Mouse (Mus musculus) forebrain, embryonic 11.5 days (tissue): ENCODE measurements around the gene Dync1h1. TPM values are rescaled to one million over a fixed set of nuclear protein-coding genes. Genes with fewer than 3 reads are reported as not detected.

Experiments used
- ATAC-seq: fragments of 200-750 bp; cut with Nextera tagmentation; replicated peaks from 2 replicates; pipeline ENCODE4 v1.8.0; 2017; ENCODE audit warnings: moderate TSS enrichment; ENCODE audit not compliant: low FRiP score
- DNase-seq: peaks from one replicate; pipeline ENCODE4 v3.0.0-alpha.2; 2017; ENCODE audit warnings: low spot score
- H3K27ac ChIP-seq: fragments of 300-500 bp; sonication (generic); 2 replicates; pipeline ENCODE4 v1.5.1; 2014; ENCODE audit warnings: low read depth, low read length
- H3K27me3 ChIP-seq: fragments of 300-500 bp; sonication (generic); 2 replicates; pipeline ENCODE4 v1.6.1; 2014; ENCODE audit warnings: mild to moderate bottlenecking, low read length, mixed read lengths; ENCODE audit not compliant: control insufficient read depth, insufficient read depth
- H3K36me3 ChIP-seq: fragments of 300-500 bp; sonication (generic); 2 replicates; pipeline ENCODE4 v1.6.1; 2014; ENCODE audit warnings: mild to moderate bottlenecking, low read length, moderate library complexity, mixed read lengths; ENCODE audit not compliant: control insufficient read depth, insufficient read depth
- H3K4me1 ChIP-seq: fragments of 300-500 bp; sonication (generic); replicated peaks from 2 replicates; pipeline ENCODE4 v1.6.1; 2014; ENCODE audit warnings: low read length, mixed read lengths; ENCODE audit not compliant: control insufficient read depth, insufficient read depth
- H3K4me2 ChIP-seq: fragments of 300-500 bp; sonication (generic); 2 replicates; pipeline ENCODE4 v1.6.1; 2014; ENCODE audit warnings: low read depth, mild to moderate bottlenecking, low read length, moderate library complexity, mixed read lengths; ENCODE audit not compliant: severe bottlenecking
- H3K4me3 ChIP-seq: fragments of 300-500 bp; sonication (generic); 2 replicates; pipeline ENCODE4 v1.5.1; 2014; ENCODE audit warnings: low read depth, low read length
- H3K9ac ChIP-seq: fragments of 300-500 bp; sonication (generic); 2 replicates; pipeline ENCODE4 v1.6.1; 2014; ENCODE audit warnings: low read length
- H3K9me3 ChIP-seq: fragments of 300-500 bp; sonication (generic); 2 replicates; pipeline ENCODE4 v1.6.1; 2016; ENCODE audit warnings: low read length, mixed read lengths; ENCODE audit not compliant: control insufficient read depth
- WGBS: fragments of 180-500 bp; shearing (Covaris S2); extraction: QIAGEN DNeasy Blood & Tissue Kit; methylation state at CpG from one replicate; pipeline ENCODE4 v1.1.7; 2014; 5-methylcytosine and 5-hydroxymethylcytosine counted together
- polyA plus RNA-seq: library from polyadenylated mRNA; unstranded; fragments of >200 nt; fragmentation: Nextera tagmentation; extraction: Ambion mirVana; gene quantifications from 2 replicates; pipeline ENCODE4 v1.2.1, GENCODE M21; 2014

The Dync1h1 gene
- polyA plus RNA-seq, 1 experiment from 2014 or later, result 90.8 TPM

DNA sequence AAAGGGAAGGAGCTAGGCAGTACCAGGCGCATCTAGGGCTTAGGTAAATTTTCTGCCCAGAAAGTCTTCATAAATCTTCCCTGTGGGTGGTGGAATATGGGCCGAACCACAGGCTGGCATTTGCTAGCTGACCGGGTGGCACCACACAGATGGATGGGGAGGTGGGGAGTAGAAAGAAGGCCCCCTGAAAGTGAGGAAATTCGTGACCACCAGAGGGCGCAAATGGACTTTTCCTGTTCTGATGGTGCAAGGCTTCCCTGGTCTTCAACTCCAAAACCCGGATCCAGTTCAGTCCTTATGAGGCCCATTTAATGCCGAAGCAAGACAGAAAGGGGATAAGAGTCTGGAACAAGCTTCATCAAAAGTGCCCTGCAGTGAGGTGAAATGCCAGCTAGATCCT, 2.7 kb upstream of the Dync1h1 start:
- H3K36me3 ChIP-seq, result no peaks in the 10 kb centered on the region
- no peak overlapping the region for H3K4me2 ChIP-seq
- DNase-seq (peak; percentile 87), ATAC-seq (no peak)
- H3K9me3 ChIP-seq, result no peaks in the 10 kb centered on the region
- peaks cover 2% of the 10 kb centered on the region; the same call in 1 of the 2 replicates for H3K27me3 ChIP-seq
- no peaks in the 10 kb centered on the region; the same call in 1 of the 2 replicates for H3K4me1 ChIP-seq
- 10% methylated on average over 7 of the region's 7 CpGs for WGBS
- H3K27ac ChIP-seq, result no peak overlapping the region
- H3K9ac ChIP-seq, result no peak overlapping the region; the same call in 1 of the 2 replicates
- H3K4me3 ChIP-seq, result no peak overlapping the region

DNA sequence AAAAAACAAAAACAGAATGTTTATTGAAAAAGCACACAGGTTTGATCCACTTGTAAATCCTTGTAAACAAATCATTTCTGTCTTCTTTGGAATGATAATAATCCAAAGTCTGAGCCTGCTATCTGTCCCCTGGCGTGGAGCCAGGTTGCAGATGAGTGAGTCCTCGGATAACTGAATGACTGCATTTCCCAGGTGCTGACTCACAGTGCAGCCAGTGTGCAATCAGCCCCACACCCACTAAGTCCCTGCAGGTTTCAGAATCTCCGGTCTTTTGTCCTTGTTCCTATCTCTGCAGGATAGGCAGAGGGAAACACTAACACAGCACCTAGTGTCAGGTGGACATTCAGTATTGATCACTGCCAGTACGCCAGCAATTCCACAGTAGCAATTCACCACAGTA, 1.5 kb upstream of the Dync1h1 start:
- no peak for DNase-seq
- ATAC-seq, result no peak
- 76% methylated on average over 4 of the region's 4 CpGs for WGBS
- no peak overlapping the region for H3K4me2 ChIP-seq
- H3K27ac ChIP-seq, result no peak overlapping the region
- no peaks in the 10 kb centered on the region for H3K9me3 ChIP-seq
- H3K27me3 ChIP-seq, result peaks cover 2% of the 10 kb centered on the region; the same call in 1 of the 2 replicates
- H3K36me3 ChIP-seq, result no peaks in the 10 kb centered on the region
- no peak overlapping the region for H3K9ac ChIP-seq
- no peaks in the 10 kb centered on the region; the same call in 1 of the 2 replicates for H3K4me1 ChIP-seq
- H3K4me3 ChIP-seq, result no peak overlapping the region

DNA sequence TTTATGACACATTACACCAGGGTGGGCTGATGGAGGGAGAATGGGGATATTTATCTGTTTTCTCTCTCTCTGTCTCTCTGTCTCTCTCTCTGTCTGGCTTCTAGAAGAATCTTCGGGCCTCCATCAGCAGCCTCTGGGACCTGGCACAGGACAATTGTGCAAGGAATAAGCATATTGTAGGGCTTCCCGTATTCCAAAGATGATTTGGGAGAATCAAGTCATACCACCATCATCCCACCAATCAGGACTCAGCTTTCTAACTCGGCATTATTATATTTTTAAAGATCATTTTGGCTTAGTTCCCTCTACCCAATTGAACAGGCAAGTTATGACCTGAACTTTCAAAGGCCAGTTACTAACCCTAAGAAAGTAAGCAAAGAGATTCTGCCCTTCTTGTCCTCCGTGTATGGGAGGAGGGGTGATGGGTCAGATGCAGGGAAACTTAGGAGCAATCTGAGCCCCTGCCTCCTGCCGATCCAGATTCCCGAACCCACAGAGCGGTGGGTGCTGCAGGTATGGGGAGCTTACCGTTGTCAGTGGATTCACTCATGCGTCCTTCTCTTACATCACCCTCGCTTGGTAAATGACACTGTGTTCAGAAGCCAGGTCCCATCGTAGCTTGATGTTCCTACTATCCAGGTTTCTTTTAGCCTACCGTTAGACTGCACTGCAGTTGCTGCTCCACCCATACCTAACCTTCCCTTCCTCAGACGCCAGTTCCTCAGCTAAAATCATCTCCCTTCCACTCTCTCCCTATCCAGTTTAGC, 844 bp upstream of the Dync1h1 start:
- Histone ChIP-seq H3K4me1 (no peaks in the 10 kb centered on the region; the same call in 1 of the 2 replicates), H3K4me3 (peak overlapping the region; percentile 97), H3K9me3 (no peaks in the 10 kb centered on the region), H3K27me3 (peaks cover 2% of the 10 kb centered on the region; the same call in 1 of the 2 replicates), H3K27ac (no peak overlapping the region), H3K9ac (peak overlapping the region; percentile 35; the same call in 1 of the 2 replicates), H3K36me3 (no peaks in the 10 kb centered on the region), H3K4me2 (peak overlapping the region; percentile 76)
- 60% methylated on average over 13 of the region's 13 CpGs for WGBS
- ATAC-seq (no peak), DNase-seq (no peak)

DNA sequence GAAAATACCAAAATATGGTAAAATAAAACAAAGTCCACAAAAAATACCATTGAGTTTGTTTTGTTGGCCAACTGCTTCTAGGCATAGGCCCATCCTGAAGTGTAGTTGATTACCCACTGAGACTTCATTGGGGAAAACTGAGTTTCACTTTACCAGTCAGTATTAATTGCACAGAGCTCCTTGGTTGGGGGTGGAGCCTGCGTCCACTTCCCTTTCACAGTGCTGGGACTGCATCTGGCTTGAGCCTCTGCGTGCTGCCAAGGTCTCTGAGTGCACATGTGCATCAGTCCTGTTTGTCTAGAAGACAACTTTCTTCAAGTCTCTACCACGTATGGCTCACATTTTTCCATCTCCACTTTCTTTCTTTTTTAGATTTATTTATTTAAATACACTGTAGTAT, 4.9 kb downstream of the Dync1h1 start:
- DNase-seq, result no peak
- Histone ChIP-seq H3K9ac (no peak overlapping the region), H3K27me3 (no peaks in the 10 kb centered on the region), H3K4me2 (no peak overlapping the region), H3K4me1 (no peaks in the 10 kb centered on the region; the same call in 1 of the 2 replicates), H3K9me3 (no peaks in the 10 kb centered on the region), H3K27ac (no peak overlapping the region), H3K4me3 (no peak overlapping the region), H3K36me3 (no peaks in the 10 kb centered on the region)
- ATAC-seq, result no peak
- WGBS, result 92% methylated on average over 3 of the region's 3 CpGs

DNA sequence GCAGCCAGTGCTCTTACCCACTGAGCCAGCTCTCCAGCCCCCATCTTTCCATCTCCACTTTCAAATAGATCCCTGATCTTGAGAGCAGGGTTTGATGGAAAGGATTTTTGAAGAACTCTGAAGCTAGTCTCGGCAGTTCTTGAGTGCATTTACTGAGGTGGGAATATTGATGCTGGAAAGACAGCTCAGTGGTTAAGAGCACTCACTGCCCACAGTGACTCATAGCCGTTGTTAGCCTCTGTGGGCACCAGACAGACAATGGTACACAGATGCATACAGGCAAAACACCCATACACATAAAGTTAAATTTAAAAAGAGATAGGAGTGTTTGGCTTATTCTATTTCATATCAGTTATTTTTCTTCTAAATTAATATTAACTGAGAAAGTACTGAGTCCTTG, 5.4 kb downstream of the Dync1h1 start:
- H3K4me1 ChIP-seq, result no peaks in the 10 kb centered on the region; the same call in 1 of the 2 replicates
- no peak overlapping the region for H3K27ac ChIP-seq
- DNase-seq (no peak), ATAC-seq (no peak)
- H3K36me3 ChIP-seq, result no peaks in the 10 kb centered on the region
- H3K4me2 ChIP-seq, result no peak overlapping the region
- no peak overlapping the region for H3K4me3 ChIP-seq
- H3K27me3 ChIP-seq, result no peaks in the 10 kb centered on the region
- 95% methylated on average over 2 of the region's 2 CpGs for WGBS
- H3K9me3 ChIP-seq, result no peaks in the 10 kb centered on the region
- H3K9ac ChIP-seq, result no peak overlapping the region

DNA sequence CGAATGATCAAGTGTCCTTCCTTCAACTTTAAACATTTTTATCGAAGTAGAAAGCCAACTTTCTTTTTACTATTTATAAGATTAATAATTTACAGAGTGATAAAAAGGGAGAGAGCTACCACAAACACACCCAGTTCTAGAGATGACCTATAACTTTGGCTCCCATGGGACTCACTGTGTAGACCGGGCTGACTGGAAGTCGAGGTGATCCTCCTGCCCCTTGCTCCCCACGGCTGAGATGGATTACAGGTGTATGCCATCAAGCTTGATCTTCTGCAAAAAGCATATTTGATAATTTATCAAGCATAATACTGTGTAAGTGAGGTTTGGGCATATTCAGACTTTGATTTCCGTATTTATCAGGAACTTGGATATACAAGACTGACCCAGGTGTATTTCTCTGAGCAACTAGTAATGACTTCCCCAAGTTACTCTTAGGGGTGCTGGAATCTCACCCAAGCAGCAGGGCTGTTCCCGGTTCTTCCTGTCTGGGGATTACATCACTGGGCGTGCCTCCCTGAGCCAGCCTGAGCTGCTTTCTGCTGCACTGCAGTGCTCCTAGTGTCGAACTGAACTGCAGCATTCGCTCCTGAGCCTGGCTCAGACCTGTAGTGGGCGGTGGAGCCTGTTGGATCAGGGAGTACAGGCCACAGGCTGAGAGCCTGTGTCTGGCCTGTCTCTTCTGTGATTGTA, 7.4 kb downstream of the Dync1h1 start:
- Histone ChIP-seq H3K4me3 (no peak overlapping the region), H3K36me3 (no peaks in the 10 kb centered on the region; the same call in 1 of the 2 replicates), H3K4me1 (no peaks in the 10 kb centered on the region; the same call in 1 of the 2 replicates), H3K27me3 (no peaks in the 10 kb centered on the region), H3K9me3 (no peaks in the 10 kb centered on the region), H3K9ac (no peak overlapping the region), H3K4me2 (no peak overlapping the region), H3K27ac (no peak overlapping the region)
- no peak for DNase-seq
- WGBS, result 81% methylated on average over 11 of the region's 11 CpGs
- ATAC-seq, result no peak

DNA sequence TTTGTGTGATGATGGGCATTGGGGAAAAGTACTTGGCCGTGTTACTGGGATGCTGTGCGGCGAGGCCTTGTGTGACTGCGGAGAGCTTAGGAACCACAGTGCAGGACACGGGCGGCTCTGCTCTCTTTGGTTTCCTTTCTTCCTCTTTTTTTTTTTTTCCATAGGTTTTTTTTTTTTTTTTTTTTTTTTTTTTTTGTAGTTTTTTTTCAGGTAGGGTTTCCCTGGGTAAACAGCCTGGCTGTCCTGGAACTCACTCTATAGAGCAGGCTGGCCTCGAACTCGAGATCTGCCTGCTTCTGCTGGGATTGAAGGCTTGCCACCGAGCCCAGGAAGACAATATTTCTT, 7.9 kb downstream of the Dync1h1 start:
- no peak overlapping the region for H3K9ac ChIP-seq
- H3K4me3 ChIP-seq, result no peak overlapping the region
- no peaks in the 10 kb centered on the region for H3K9me3 ChIP-seq
- H3K27me3 ChIP-seq, result no peaks in the 10 kb centered on the region
- DNase-seq (no peak), ATAC-seq (no peak)
- no peaks in the 10 kb centered on the region for H3K4me1 ChIP-seq
- H3K27ac ChIP-seq, result no peak overlapping the region
- peaks cover 2% of the 10 kb centered on the region; the same call in 1 of the 2 replicates for H3K36me3 ChIP-seq
- H3K4me2 ChIP-seq, result no peak overlapping the region
- WGBS, result 92% methylated on average over 9 of the region's 9 CpGs

DNA sequence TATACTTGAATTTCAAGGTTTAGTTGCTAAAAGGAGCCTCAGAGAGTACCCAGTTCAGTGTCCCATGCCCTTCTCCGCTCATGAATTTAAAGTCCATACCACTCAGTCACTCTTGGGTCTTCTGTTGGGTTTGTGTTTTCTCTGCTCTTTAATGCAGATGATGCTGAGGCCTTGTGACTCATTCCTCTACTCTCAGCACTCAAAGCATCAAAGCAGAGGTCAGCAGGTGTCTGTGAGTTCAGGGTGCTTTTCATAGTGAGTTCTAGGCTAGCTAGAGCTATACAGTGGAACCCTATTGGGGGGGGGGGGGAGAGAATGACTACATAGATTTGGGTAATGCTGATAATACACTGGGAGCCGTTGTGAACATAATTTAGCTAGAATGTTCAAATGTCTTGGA, 9.5 kb downstream of the Dync1h1 start:
- Histone ChIP-seq H3K9me3 (no peaks in the 10 kb centered on the region), H3K4me3 (no peak overlapping the region), H3K4me1 (no peaks in the 10 kb centered on the region), H3K27me3 (no peaks in the 10 kb centered on the region), H3K4me2 (no peak overlapping the region), H3K36me3 (peaks cover 13% of the 10 kb centered on the region; the same call in 1 of the 2 replicates), H3K27ac (no peak overlapping the region), H3K9ac (no peak overlapping the region)
- ATAC-seq (no peak), DNase-seq (no peak)
- 93% methylated on average over 2 of the region's 2 CpGs for WGBS
